Mouse (Mus musculus) lung, postnatal 0 days (tissue): ENCODE measurements at regions not wholly inside any gene's neighbourhood (a gene's known extent, or its start where the extent isn't known, plus 50 kb on each side); places are given as distances from the start of the nearest gene placed in this dataset.

ENCODE experiments used
- CTCF ChIP-seq: IDR thresholded peaks from 2 replicates; pipeline ENCODE4 v1.5.1; 2016; ENCODE audit warnings: antibody characterized with exemption, mild to moderate bottlenecking
- EP300 ChIP-seq: IDR thresholded peaks from 2 replicates; pipeline ENCODE4 v1.6.1; 2016; ENCODE audit warnings: antibody characterized with exemption, mild to moderate bottlenecking, control low read depth

DNA sequence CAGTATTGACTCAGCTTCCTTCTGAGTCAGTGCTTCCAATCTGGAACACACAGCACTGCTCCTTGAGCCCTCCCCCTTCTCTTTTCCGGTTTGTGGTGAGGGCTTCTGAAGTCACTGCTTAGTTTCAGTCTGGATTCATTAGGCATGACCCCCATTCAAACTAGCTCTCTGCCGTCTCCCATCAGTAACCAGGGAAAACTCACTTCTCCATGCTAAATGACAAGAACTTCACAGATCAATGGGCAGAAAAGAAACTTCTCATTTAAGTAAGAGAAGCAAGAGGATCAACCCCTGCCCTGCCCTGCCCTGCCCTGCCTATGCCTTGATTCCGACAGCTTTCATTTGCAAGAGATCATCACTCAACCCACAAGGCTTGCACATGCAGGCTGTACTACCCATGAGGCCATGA, 82.9 kb upstream of the Nck2 start:
- TF ChIP-seq CTCF (no peak), EP300 (no peak)
